Mouse (Mus musculus) gonadal fat pad, adult 2 months (tissue): ENCODE results near the gene Axdnd1. TPM values are rescaled to one million over a fixed set of nuclear protein-coding genes. Genes with fewer than 3 reads are reported as not detected.
"Not testable (repeated sequence)": the region's sequence is repeated elsewhere in the genome, so short reads cannot be mapped to it uniquely, and the experiment has no call there.

ENCODE experiments used
- DNase-seq: peaks from one replicate; pipeline ENCODE4 v3.0.0-alpha.2; 2012; ENCODE audit warnings: low read depth
- polyA plus RNA-seq: library from polyadenylated mRNA; depleted of rRNA; stranded (reverse); fragments of >200 nt; gene quantifications from 2 replicates; pipeline ENCODE4 v1.2.3, GENCODE M21; 2012

Gene Axdnd1
- polyA plus RNA-seq, 1 experiment, result 0.05 TPM

GRCm38 (mm10) chr1:156437016-156437708 lies 16.2 kb upstream of the Axdnd1 start:
- DNase-seq, result no peak

- DNase-seq, result no peak
Measured at GRCm38 (mm10) chr1:156433497-156433896, 12.5 kb upstream of the Axdnd1 start.

- no peak for DNase-seq
Measured at GRCm38 (mm10) chr1:156432498-156432897, 11.5 kb upstream of the Axdnd1 start.

GRCm38 (mm10) chr1:156428434-156428833 lies 7.5 kb upstream of the Axdnd1 start:
- DNase-seq, result no peak

GRCm38 (mm10) chr1:156425746-156426145 lies 4.8 kb upstream of the Axdnd1 start:
- DNase-seq, result no peak

- DNase-seq, result no peak
Measured at GRCm38 (mm10) chr1:156424054-156424453, 3.1 kb upstream of the Axdnd1 start.

- no peak for DNase-seq
Measured at GRCm38 (mm10) chr1:156423493-156423892, 2.5 kb upstream of the Axdnd1 start.

- no peak for DNase-seq
Measured at GRCm38 (mm10) chr1:156422856-156423255, 1.9 kb upstream of the Axdnd1 start.

- DNase-seq, result no peak
Measured at GRCm38 (mm10) chr1:156418170-156418569, 2.8 kb downstream of the Axdnd1 start.

GRCm38 (mm10) chr1:156408521-156408920 lies 12.4 kb downstream of the Axdnd1 start:
- DNase-seq, result no peak

- no peak for DNase-seq
Measured at GRCm38 (mm10) chr1:156408004-156408403, 13.0 kb downstream of the Axdnd1 start.

GRCm38 (mm10) chr1:156403251-156403650 lies 17.7 kb downstream of the Axdnd1 start:
- DNase-seq, result no peak

GRCm38 (mm10) chr1:156402491-156402890 lies 18.5 kb downstream of the Axdnd1 start:
- no peak for DNase-seq

- DNase-seq, result not testable (repeated sequence)
Measured at GRCm38 (mm10) chr1:156400159-156400558, 20.8 kb downstream of the Axdnd1 start.

- DNase-seq, result no peak
Measured at GRCm38 (mm10) chr1:156393148-156393547, 27.8 kb downstream of the Axdnd1 start.

- no peak for DNase-seq
Measured at GRCm38 (mm10) chr1:156386880-156387279, 34.1 kb downstream of the Axdnd1 start.

GRCm38 (mm10) chr1:156386232-156386631 lies 34.7 kb downstream of the Axdnd1 start:
- no peak for DNase-seq

- DNase-seq, result no peak
Measured at GRCm38 (mm10) chr1:156381217-156381616, 39.7 kb downstream of the Axdnd1 start.

GRCm38 (mm10) chr1:156365740-156366139 lies 55.2 kb downstream of the Axdnd1 start, which contains the start of gene Gm2000:
TSS of gene Gm2000 (plus strand) at chr1:156366040.
- no peak for DNase-seq

- DNase-seq, result no peak
Measured at GRCm38 (mm10) chr1:156352466-156352865, 68.5 kb downstream of the Axdnd1 start.

- DNase-seq, result no peak
Measured at GRCm38 (mm10) chr1:156350441-156350840, 70.5 kb downstream of the Axdnd1 start.

GRCm38 (mm10) chr1:156349031-156349430 lies 71.9 kb downstream of the Axdnd1 start:
- DNase-seq, result no peak

- DNase-seq, result no peak
Measured at GRCm38 (mm10) chr1:156345633-156346032, 75.3 kb downstream of the Axdnd1 start.

- DNase-seq, result no peak
Measured at GRCm38 (mm10) chr1:156344433-156344832, 76.5 kb downstream of the Axdnd1 start.
